Mouse (Mus musculus) thymus, adult 2 months (tissue): Measurements from ENCODE around the gene Agap2.

Experiments used
- CTCF ChIP-seq: fragments of 200-500 bp; IDR thresholded peaks from 2 replicates; pipeline ENCODE4 v1.5.1; 2012; ENCODE audit warnings: mild to moderate bottlenecking, control low read depth, low read length, moderate library complexity, borderline replicate concordance; ENCODE audit not compliant: control insufficient read depth, poor library complexity, insufficient read depth; ENCODE audit errors: extremely low read depth
- POLR2A ChIP-seq: fragments of 200-500 bp; IDR thresholded peaks from 2 replicates; pipeline ENCODE4 v1.6.1; 2012; ENCODE audit warnings: mild to moderate bottlenecking, low read length, control low read depth, moderate library complexity; ENCODE audit not compliant: control insufficient read depth, poor library complexity, insufficient read depth; ENCODE audit errors: extremely low read depth

GRCm38 (mm10) chr10:127080901-127081780, 6.1 kb downstream of the Agap2 start:
- no peak for TF ChIP-seq POLR2A
- TF ChIP-seq CTCF: no peak
